Mouse (Mus musculus): ENCODE measurements around the gene Klhl29. TPM values are rescaled to one million over a fixed set of nuclear protein-coding genes. Genes with fewer than 3 reads are reported as not detected.

Gene Klhl29
- total and polyA plus RNA-seq, 3 experiments = 16.3 to 54.3 (median 17.9) TPM

GRCm38 (mm10) chr12:5254246-5254982 is 121.1 kb downstream of the Klhl29 start:
- DNase-seq = peak; percentile 70

DNA sequence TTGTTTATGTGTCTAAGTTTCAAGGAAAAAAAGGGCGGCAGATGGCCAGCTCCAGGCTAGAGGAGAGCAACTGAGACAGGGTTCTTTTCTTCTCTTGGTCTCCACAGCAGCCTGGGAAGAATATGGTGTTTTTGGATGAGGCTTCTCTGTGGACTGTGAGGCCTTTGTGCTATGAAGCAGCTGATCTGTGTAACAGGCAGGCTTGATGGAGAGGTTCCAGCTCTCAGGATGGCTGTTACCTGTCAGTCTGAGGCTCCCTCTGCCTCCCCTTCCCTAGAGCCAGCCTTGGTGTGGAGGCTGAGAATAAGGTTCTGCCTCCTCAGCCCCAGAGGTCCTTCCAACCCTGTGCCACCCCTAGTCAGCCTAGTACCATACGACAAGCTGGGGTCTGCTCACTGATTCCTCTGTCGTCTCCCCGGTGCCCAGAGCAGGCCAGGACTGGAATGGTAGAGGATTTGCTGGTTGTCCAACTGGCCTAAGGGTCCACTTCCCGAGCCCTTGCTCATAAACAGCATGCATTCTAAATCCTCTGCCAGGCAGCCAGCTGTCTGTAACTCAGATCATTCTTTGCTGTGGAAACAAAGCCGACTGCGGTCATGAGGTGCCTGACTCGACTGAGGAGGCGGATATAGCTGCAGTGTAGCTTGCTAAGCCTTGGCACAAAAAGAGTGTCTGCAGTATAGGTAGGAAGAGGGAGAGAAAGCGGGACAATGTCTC is 122.0 kb downstream of the Klhl29 start:
- no peak for DNase-seq

DNA sequence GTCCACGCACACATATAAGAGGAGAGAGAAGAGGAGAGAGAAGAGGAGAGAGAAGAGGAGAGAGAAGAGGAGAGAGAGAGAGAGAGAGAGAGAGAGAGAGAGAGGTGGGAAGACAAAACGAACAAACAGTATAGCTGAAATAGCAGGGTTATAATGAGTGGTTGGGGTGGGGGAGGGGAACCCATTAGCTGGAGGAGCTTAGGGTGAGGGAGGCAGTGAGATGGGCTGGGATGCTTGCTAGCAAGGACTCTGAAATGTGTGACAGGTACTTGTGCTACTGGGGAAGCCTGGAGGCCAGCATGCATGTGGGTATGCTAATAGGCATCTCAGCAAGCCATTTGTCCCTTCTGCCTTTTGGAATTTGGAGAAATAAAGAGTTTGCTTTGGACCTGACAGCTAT is 122.9 kb downstream of the Klhl29 start:
- no peak for DNase-seq

DNA sequence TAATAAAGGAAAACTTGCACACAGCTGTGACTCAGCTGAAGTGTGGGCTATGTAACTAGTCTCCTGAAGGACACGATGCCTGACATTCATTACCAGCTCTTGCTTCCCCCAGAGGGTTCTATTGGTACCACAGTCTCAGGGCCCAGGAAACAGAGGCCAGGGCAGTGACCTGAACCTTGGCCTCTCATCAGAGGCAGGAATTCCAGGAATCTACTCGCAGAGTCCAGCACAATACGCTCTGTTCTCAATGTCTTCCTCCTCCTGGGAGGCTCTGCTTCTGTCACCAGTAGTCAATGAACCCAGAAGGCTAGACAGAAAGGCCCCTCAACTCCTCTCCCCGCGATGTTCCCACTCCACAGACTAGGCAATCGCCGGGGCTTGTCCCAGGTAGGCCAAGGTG is 125.4 kb downstream of the Klhl29 start:
- peak; percentile 70 for DNase-seq

DNA sequence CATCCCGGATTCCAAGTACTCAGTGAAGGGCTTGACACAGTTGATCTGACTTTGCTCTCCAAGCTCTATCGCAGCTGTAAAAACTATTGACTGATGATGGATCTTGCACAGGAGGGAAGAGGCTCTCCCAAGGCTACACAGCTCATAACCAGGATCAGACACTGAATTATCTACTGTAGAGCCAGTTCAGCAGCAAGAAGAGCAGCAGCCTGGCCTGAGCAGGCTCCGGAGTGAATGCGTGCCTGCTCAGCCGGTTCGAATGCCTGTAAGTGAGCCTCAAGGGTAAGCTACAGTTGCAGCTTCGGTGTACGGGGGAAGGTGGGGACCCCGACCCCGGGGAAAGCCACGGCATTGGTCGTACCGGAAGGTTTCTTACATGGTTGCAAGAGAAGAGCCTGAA is 126.4 kb downstream of the Klhl29 start:
- peak; percentile 50 for DNase-seq

DNA sequence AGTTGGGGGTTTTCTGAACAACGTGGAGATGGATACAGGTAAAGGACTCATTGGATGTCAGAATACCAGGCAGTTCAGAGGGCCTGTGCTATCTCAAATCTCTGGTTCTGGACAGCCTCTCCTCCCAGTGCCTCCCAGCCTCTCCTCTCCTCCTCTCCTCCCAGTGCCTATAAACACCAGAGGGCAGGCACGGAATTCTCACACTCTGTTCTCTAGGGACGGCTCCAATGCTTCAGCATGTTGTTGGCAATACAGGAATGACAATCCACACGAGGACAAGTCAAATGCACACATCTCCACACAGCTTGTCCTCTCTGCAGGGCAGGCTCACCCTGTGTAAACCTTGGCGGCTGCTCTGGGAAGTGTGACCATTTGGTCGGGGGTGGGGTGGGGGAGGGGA is 128.0 kb downstream of the Klhl29 start:
- peak; percentile 46 for DNase-seq

DNA sequence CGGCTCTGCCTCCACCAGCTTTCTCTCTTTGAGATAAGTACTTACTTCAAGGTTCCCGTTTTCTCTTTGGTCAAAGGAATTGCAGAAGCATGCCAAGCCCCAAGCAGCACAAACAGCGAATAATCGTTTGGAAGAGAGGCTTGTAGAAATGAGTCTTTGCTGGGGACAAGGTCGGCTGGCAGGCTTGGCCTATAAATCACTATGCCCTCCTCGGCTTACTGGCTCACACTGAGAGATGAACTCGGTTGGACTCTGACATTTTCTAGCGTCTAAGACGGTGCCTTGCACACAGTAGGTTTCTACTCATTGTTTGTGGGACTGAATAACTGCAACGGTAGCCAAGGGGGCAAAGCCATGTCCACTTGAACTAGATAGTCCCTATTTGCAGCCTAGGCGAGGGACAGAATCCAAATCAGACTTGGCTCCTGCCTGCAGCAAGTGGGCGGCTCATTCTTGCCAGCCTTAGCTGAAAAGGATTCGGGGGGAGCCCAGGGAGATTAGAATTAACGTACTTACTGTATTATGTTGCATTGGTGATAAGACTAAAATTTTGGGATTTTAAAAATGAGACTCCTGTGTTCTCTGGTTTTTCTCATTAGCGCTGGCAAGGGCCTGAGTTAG is 128.7 kb downstream of the Klhl29 start:
- DNase-seq = peak; percentile 90

- peak; percentile 88 for DNase-seq
Observed at GRCm38 (mm10) chr12:5246193-5246621, 129.3 kb downstream of the Klhl29 start.

DNA sequence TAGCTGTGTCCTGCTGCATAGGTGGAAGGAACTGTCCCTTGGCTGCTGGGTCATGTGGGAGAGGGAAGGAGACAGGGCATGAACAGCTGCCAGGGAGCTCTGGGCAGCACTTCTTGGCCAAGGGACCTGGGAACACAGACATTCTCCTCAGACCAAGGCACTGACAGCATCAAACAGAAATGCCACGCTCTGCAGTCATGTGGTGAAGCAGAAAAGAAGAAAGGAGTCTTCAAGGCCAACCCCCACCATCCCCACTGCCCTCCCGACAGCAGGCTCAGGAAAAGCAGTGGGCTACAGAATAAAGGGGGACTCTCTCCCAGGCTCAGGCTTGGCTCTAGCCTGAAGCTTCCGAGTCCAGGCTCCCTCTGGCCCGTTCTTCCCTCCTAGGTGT is 130.3 kb downstream of the Klhl29 start:
- peak; percentile 70 for DNase-seq

DNA sequence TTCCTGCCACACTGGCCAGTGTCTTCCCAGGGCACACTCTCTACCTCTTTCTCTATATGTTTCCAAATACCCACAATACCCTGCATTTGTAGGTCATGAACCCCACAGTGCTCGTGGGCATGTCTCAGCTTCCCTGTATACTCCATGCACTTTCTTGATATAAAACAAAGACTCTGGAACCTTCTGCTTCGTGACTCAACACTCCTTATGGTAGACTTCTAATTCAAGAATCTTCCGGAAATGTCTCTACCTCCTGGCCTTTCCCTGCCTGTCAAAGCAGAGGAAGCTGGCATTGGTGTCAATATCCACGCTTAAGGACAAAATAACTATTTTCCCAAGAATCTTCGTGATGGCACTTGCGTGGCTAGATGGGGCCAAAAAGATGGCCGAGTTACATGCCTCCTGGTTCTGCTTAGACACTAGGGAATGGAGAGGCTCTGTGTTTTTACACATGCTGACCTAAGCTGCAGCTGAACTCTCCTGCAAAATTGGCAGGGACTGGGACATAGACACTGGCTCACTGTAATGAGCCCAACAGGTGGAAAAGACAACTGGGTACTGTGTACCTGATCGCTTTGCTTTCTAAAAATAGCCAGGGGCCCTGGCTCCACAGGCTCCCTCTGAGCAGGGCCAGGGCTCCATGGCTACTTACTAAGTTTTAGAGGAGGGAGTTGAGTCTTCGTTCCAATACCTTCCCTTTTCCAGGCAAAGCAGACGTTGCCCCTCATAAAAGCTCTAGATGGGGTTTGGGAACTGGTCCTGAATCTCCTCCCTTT is 130.9 kb downstream of the Klhl29 start:
- DNase-seq = no peak

DNA sequence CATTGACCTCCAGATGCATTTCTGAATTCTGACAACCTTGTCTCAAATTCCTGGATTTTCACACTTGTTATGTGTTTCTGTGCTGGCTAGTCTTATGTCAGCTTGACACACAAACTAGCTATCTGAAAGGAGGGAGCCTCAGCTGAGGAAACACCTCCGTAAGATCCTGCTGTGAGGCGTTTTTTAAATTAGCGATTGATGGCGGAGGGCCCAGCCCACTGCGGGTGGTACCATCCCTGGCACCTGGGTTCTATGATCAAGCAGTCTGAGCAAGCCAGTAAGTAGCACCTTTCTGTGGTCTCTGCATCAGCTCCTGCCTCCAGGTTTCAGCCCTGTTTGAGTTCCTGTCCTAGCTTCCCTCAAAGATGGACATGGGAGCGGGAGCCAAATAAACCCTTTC is 131.6 kb downstream of the Klhl29 start:
- DNase-seq = no peak

- DNase-seq = no peak
Observed at GRCm38 (mm10) chr12:5243449-5243848, 132.0 kb downstream of the Klhl29 start.

- DNase-seq = peak; percentile 49
Observed at GRCm38 (mm10) chr12:5242551-5243330, 132.7 kb downstream of the Klhl29 start.

DNA sequence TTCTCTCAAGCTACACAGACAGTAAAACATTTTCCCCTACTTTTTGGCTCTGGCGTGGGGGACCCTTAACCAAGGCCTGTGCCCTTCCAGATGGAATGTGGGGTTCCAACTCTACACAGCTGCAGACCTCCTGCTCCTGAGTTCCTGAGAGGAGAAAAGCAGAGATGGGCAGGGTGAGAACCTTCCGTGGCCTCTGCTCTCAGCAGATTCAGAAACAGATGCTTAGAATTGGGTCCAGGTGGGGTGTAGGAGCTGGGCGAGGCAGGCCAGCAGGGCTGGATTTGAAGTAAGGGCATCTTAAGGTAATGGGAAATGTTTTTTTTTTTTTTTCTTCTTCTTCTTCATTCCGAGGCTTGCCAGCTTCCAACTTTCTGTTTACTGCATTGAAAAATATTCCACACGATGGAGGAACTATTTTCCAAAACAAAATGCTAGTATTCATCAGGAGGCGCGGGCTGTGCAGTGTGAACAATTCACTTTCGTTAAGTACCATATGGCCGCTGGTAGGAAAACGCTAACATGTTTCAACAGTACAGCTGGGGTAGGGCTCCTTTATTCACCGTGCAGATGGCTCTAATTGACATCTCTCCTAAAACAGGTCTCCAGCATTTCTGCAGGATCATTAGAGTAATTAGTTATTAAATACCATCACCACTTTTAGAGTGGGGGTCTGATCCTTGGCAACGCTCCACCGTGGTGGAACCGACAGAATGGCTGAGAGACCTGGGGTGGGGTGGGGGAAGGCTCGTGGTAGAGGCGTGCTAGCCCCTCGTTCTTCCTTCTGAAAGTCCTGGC is 135.8 kb downstream of the Klhl29 start:
- DNase-seq = no peak

GRCm38 (mm10) chr12:5237078-5237477 is 138.4 kb downstream of the Klhl29 start:
- peak; percentile 66 for DNase-seq

- peak; percentile 71 for DNase-seq
Observed at GRCm38 (mm10) chr12:5235596-5235995, 139.9 kb downstream of the Klhl29 start.

DNA sequence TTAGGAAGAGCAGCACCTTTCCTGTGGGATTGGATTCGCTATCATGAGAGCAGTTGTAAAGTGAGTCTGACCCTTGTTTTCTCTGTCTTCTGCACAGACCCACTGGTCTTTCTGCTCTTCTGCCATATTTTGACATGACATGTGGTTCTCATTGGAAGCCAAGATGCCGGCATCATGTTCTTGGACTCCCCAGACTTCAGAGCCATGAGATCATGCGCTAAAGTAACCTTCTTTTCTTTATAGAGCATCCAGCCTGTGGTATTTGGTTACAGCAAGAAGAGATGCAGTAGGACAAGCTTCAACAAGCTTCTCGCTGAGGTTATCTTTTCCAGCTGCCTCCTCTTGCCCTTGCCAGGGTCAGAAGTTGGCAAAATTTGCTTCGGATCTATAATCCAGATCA is 145.0 kb downstream of the Klhl29 start:
- no peak for DNase-seq

- DNase-seq = peak; percentile 88
Observed at GRCm38 (mm10) chr12:5226676-5227654, 148.5 kb downstream of the Klhl29 start.

DNA sequence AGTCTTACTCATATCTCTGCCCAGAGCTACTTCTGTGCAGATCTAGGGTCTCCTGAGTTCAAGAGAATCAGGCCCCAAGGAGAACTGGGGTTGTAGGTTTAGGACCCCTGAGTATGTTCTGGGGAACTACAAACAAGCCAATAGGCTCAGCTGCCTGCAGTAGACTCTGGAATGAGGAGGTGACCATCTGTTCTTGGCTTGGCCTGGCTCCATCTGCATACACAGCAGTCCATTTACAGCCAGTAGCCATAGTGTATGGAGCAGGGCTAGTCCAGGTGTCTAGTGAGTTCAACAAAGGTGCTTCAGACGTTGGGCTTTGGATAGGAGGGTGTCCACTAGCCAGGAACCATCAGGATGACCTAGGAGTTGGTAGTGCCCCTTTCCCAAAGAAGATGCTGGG is 151.9 kb downstream of the Klhl29 start:
- no peak for DNase-seq

All from adrenal gland, adult 2 months (tissue).